Mouse (Mus musculus): ENCODE data around the gene Rasgef1b.

Rasgef1b gene

DNA sequence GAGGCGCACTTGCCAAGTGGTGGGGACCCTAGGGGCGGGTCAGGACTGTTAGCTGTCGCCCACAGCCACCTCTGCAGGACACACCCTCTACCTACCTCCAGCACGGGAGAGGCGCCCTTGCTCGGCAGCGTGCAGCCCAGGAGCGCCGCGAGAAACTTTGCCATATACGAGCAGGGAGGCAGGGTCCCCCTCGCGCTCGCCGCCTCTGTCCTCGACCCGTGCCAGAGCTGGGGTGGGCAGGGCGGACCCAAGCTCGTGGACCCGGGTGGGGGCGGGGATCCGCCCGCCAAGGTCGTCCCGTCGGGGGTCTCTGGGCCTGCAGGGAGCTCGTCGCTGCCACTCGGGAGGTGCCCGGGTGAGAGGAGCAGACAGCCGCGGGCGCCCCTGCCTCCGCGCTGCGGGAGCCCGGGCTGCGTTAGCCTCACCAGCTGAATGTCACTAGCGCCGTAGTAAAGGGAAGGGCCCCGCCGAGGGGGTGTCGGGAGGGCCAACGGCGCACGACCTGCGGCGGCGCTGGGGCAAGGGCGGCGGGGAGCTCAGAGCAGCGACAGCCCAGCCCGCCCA lies at the start of gene Rasgef1b:
Rasgef1b (minus strand) TSS at position 417 of the 564 bp plus-strand sequence.
- peak; percentile 54 for DNase-seq

DNA sequence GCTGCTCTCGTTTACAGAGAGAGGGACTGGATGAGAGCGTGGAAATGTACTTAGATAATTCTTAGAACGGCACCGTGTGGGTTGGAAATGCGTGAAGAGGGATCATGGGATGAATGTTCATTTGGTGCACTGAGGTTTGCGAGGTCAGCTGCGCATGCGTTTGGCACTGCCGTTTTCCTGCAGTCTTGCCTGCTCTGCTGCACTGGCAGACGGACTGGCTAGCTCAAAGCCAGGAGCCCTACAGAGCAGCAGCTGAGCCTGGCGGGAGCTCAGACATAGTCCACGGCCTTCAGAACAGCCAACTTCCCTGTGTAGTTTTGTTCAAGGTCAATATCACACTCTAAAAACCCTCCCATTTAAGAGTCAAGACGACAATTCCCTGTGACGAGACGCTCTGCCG lies 46.5 kb upstream of the Rasgef1b start:
- DNase-seq: peak; percentile 49

GRCm38 (mm10) chr5:99773265-99773664 lies 44.4 kb upstream of the Rasgef1b start:
- DNase-seq: no peak

- no peak for DNase-seq
These were observed 35.4 kb upstream of the Rasgef1b start for GRCm38 (mm10) chr5:99764246-99764645.

- DNase-seq: no peak
These were observed 30.0 kb upstream of the Rasgef1b start for GRCm38 (mm10) chr5:99758859-99759258.

GRCm38 (mm10) chr5:99753843-99754242 lies 25.0 kb upstream of the Rasgef1b start:
- no peak for DNase-seq

GRCm38 (mm10) chr5:99753368-99753767 lies 24.5 kb upstream of the Rasgef1b start:
- DNase-seq: no peak

- DNase-seq: no peak
These were observed 23.9 kb upstream of the Rasgef1b start for GRCm38 (mm10) chr5:99752670-99753231.

DNA sequence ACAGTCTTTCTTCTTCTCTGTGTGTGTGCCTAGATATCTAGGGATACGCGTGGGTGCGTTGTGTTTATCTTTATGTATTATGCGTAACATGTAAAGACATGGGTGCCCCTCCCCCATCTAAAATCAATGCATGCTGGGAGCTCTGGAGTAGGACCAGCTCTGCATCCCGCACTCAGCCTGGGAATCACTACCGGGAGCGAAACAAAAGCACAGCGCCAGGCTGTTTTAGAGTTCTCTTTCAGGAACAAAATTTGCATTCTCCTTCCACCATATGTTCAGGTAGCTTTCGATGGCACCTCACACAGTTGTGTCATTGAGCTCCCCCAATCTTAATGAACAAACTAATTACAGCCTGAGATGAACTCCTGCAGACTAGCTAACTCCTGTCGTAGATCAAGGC lies 19.6 kb upstream of the Rasgef1b start:
- DNase-seq: no peak

- no peak for DNase-seq
These were observed 17.2 kb upstream of the Rasgef1b start for GRCm38 (mm10) chr5:99746087-99746486.

DNA sequence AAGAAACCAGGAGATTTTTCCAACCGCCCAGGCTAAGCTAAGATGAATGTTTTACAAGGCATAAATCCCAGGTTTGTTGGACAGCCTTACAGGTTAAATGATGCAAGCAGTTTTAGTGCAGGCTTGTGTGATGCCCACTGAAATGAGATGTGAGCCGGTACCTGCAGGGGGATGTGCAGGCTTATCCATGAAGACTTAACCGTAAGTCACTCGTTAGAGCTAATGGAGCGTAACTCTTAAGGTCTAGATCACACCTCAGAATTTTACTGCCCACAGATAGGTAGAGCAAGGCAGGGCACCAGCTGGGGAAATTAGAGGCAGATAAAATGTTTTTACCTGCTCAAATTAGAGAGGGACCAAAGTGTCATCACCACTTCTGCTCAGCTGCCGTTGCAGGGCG lies 14.0 kb upstream of the Rasgef1b start:
- DNase-seq: no peak

- no peak for DNase-seq
These were observed 13.2 kb upstream of the Rasgef1b start for GRCm38 (mm10) chr5:99742056-99742455.

DNA sequence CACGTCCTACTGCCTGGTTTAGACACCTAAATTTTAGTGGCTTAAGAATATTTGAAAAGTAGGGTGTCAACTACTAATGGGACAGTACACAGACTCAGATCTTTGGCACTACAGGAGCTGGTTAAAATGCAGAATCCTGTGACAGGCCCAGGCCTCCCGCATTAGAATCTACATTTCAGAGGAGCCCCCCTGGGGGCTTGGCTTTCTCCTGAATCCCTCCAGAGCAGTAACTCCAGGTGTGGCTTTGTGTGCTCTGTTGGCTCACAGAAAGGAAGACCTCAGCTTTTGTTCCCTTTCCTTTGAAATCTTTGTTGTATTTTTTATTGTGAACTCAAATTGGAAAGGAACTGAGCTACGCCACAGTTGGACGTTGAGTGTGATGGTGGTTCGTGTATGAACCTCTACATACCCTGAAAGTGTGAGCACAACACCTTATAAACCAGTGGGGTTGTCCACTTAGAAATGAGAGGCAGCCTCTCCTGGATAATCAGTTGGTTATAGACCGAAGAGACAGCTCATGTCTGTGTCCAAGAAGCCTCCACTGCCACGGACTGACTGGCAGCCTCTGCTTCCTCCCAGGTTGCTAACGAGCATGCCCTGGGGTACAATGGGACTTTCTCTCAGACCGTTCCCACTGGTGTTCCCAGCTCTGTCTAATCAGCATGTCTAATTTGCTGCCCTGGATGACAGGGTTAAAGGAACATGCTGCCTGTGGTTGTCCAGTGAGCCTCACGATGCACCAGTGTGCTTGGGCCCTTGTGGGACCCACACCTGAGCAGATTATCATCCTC lies 9.3 kb upstream of the Rasgef1b start:
- DNase-seq: no peak

DNA sequence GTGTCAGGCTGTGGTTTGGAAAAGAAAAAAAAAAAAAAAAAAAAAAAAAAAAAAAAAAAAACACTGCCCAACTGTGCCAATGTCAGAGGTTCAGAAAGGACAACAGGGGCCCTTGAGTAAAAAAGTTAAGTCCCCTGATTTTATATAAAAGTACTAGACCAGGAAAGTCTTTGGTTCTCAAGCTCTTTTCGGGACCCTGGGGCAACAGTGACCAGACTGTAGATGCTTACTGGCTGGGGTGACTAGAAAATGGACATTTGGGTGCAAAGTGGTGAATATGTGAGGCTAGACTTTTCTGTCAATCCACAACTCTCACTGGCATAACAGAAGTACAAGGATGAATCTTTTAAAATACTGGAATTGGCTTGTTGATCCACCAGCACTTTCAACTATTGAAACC lies 1.1 kb upstream of the Rasgef1b start:
- DNase-seq: no peak

GRCm38 (mm10) chr5:99729361-99729882 lies 557 bp upstream of the Rasgef1b start:
- DNase-seq: peak; percentile 28

GRCm38 (mm10) chr5:99728027-99728451 lies 826 bp downstream of the Rasgef1b start:
- DNase-seq: no peak

DNA sequence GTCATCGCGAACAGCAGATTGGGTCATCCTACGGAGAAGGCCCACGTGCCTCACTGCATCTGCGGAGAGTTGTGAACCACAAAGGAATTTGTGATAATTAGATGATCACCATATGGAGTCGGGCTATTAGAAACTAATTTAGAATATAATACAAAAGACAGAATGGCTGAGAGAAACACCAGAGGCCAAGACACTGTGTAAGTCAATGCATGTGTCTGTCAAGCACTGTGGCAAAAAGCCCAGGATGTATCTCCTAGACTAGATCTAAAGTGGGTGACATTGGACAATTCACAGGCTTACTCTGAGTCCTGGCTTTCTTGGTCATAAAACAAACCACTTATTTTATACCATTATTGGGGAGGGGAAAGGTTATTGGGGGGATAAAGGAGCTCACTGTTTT lies 4.9 kb downstream of the Rasgef1b start:
- no peak for DNase-seq

DNA sequence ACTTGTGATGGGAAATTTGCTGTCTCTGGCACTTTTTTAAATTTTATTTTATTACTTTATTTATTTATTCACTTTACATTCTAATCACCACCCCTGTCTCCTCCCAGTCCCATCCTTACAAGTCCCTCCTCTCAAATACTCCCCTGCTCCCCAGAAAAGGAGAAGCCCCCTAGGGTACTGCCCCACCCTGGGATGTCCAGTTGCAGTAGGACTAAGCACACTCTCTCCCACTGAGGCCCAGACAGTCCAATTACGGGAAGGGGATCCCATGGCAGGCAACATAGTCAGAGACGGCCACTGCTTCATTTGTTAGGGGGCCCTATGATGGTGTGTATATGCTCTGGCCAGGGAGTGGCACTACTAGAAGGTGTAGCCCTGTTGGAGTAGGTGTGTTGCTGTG lies 6.6 kb downstream of the Rasgef1b start:
- DNase-seq: no peak

- DNase-seq: no peak
These were observed 8.3 kb downstream of the Rasgef1b start for GRCm38 (mm10) chr5:99720554-99720953.

DNA sequence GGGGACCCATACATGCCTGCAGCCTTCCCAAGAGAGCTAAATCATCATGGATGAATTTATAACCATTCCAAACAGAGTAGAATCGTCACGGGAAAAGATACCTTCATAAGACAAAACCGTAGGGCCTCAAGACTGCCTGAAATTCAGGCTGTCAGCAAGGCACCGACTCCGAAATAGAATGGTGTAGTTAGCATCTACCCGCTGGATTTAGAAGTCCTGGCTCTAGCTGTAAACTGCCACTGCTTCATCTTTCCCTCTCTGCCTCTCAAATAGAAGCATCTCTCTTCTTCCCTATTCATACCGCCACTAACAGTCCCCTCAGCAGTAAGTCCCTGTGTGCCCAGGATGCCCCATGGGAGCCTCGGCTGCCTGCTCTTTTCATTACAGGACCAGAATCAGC lies 10.9 kb downstream of the Rasgef1b start:
- no peak for DNase-seq

DNA sequence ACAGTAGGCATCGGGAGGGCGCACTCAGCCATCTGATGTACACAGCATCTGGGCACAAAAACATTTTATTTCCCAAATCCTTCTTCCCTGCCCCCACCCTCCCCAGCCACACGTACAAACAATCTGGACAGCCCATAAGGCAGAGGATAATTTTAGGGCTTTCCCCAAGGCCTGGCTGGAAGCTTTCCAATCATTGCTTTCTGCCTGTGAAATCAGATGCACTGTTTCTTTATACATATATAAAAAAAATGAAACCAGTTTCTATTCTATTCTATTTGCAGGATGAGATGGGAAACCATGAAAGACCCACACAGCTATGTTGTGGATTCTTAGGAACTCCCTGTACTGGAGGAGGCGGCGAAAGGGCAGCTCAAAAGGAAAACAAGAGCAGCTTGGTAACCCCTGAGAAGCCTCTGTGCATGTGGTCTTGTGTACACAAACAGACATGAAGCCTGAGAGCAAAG lies 13.6 kb downstream of the Rasgef1b start:
- peak; percentile 67 for DNase-seq

DNA sequence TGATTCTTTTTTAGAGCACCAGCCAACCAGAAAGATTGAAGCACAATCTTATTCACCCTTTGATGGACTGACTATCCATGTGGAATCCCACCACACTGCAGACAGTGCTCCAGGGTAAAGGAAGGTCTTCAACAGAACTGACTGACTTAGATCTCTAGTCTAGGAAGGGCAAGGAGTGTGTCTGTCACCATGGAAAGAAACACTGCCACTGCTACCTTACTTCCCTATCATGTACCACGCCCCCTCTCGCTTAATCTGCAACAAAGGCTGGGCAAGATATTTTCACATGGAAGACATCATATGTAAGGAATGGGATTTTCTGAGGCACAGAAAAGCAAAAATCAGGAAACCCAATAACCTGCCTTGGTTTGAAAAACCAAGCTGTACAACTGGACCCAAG lies 16.9 kb downstream of the Rasgef1b start:
- DNase-seq: no peak

- DNase-seq: peak; percentile 30
These were observed 20.2 kb downstream of the Rasgef1b start for GRCm38 (mm10) chr5:99708706-99709105.

DNA sequence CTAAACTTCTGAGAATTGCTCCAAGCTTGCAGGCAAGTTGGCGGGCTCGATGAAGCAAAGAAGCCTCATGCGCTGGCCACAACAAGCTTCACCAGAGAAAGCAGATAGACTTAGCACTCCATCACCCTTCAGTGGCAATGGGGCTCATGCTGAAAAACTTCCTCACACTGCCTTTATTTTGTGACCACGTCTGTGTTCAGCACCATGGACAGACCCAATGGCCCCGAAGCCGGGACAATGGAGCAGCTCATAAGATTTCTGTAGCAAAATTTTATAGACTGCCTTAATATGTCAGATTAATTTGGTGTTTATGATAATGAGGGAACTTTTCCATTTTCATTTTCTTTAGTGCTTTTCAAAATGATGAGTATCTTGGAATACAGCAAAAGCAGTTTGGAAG lies 21.6 kb downstream of the Rasgef1b start:
- DNase-seq: no peak
